Mouse (Mus musculus) left cerebral cortex, adult 2 months (tissue): ENCODE results near the gene Snap91. TPM values are rescaled to one million over a fixed set of nuclear protein-coding genes. Genes with fewer than 3 reads are reported as not detected.

Experiments used
- DNase-seq, 2 experiments: peaks; one replicate each; pipeline ENCODE4 v3.0.0; 2021 to 2022; ENCODE audit warnings: low spot score in 2 of 2, mixed read lengths in 1 of 2; ENCODE audit errors: extremely low spot score in 1 of 2
- H3K27ac ChIP-seq: fragments of 200-600 bp; 2 replicates; pipeline ENCODE4 v1.8.1; 2022
- H3K4me3 ChIP-seq: fragments of 200-600 bp; 2 replicates; pipeline ENCODE4 v1.8.1; 2022
- CTCF ChIP-seq: fragments of 200-600 bp; IDR thresholded peaks from 2 replicates; pipeline ENCODE4 v1.8.1; 2022; ENCODE audit warnings: antibody characterized with exemption, mild to moderate bottlenecking, moderate library complexity
- intact Hi-C: fragments of 180-260 bp; cut with DNase I; formaldehyde crosslinking; loops from one replicate; pipeline ENCODE4 v1.15.1; 2025
- total RNA-seq, 2 experiments: library from RNA; stranded (reverse); gene quantifications; 2 replicates each; pipeline ENCODE4 v1.2.3; 2021

Snap91 gene
- total RNA-seq, 2 experiments from 2014 or later: 384 to 394 TPM

- TF ChIP-seq CTCF: no peak
- peak overlapping the region; percentile 42 for H3K27ac ChIP-seq
- DNase-seq: no peak
- H3K4me3 ChIP-seq: no peak overlapping the region
- intact Hi-C loops: no loop called here
Observed at GRCm38 (mm10) chr9:86858101-86858500, 22.4 kb downstream of the Snap91 start.

- no peak overlapping the region for H3K4me3 ChIP-seq
- no peak for DNase-seq
- no peak for TF ChIP-seq CTCF
- intact Hi-C loops: no loop called here
- H3K27ac ChIP-seq: peak overlapping the region; percentile 38
Observed at GRCm38 (mm10) chr9:86857626-86858025, 22.8 kb downstream of the Snap91 start.

- no peak for TF ChIP-seq CTCF
- no peak for DNase-seq
- no peak overlapping the region for H3K27ac ChIP-seq
Observed at GRCm38 (mm10) chr9:86852861-86853260, 27.6 kb downstream of the Snap91 start.

GRCm38 (mm10) chr9:86851689-86852088 is 28.8 kb downstream of the Snap91 start:
- no peak for TF ChIP-seq CTCF
- 0 out of 2 replicates have a peak overlapping the region, but pooled peaks have one; percentile 28 for H3K27ac ChIP-seq

More at GRCm38 (mm10) chr9:86852861-86853260, 27.6 kb downstream of the Snap91 start:
- no peak overlapping the region for H3K4me3 ChIP-seq
- intact Hi-C loops: no loop called here

DNA sequence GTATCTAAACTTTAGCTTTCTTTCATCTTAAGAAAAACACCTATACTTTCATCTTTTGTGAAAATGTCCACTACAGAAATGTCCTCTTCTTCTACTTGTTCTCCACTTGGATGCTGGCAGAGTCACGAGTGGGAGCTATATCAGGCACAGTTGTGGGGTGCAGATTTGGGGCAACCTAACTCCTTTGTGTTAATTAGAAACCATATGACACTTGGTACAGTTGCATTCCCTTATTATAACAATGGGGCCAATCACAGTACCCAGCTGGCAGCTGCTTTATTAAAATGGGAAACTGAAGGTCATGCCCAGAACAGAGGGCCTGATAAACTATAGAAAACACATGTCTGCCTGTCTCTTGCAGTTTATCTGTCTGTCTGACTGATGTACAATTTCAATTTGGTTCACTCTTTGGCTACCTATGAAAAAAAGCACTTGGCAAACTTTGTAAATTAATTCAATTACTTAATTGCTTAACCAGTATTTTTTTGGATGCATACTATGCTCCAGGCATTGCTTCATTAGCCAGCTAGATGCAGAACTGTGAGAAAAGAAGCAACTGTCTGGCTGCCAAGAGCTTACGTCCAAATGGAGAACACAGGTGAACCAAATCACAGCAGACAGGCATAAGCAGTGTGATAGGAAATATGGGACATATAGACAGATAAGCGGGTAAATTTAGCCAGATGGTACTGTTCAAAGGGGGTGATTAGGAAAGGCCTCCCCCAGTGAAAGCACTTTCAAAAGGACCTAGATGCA is 29.8 kb downstream of the Snap91 start:
- no peak for TF ChIP-seq CTCF
- Histone ChIP-seq H3K4me3 (no peak overlapping the region), H3K27ac (peak overlapping the region; percentile 20; the same call in 1 of the 2 replicates)
- intact Hi-C loops: no loop called here
- no peak for DNase-seq

More at GRCm38 (mm10) chr9:86851689-86852088, 28.8 kb downstream of the Snap91 start:
- H3K4me3 ChIP-seq: no peak overlapping the region
- intact Hi-C loops: no loop called here
- no peak for DNase-seq

- no peak for DNase-seq
- Histone ChIP-seq H3K27ac (no peak overlapping the region), H3K4me3 (no peak overlapping the region)
- no peak for TF ChIP-seq CTCF
- intact Hi-C loops: no loop called here
Observed at GRCm38 (mm10) chr9:86843747-86844353, 36.6 kb downstream of the Snap91 start.

DNA sequence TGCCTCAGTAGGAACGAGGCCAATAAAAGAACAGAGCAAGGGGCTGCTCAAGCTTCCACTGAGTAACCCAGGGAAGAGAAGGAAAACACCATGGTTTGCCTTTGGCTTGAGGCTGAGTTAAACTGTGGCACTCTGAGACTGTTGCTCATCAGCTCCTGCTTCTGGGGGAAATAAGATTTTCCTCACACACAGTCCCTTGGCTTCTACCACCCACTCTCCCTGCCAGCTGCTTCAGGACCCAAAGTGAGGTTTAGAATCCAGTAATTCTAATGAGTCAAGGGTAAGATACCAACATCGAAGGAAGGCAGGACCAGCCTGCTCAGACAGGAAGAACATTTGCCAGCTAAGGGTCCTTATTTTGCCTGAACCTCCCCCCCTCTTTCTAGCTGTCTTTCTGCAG is 50.7 kb downstream of the Snap91 start:
- H3K4me3 ChIP-seq: no peak overlapping the region
- TF ChIP-seq CTCF: peak; percentile 4
- peak overlapping the region; percentile 55; the same call in 1 of the 2 replicates for H3K27ac ChIP-seq
- peak in 1 of 2 experiments; percentile 24 for DNase-seq
- intact Hi-C loops: loop anchor here (5.0 kb wide), 1 partner anchor 48 kb away; no protein-coding TSS in a partner anchor

DNA sequence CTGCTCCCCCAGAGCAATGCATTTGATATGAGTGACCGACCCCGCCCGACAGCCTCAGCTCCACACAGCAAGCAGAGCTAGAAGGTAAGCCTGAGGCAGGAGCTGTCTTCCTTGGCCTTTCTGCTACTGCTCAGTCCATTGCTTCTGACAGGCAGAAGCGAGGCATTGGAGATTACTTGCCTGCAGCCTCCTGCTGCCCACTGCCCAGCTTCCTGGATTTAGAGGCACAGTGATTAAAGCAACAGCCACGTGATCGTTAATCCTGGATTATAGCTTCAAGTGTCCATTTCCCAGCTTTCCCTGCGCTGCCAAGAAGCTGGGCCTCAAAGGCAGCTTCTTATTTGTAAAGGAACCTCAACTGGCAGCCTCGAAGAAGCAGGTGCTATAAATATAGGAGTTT is 51.4 kb downstream of the Snap91 start:
- no peak for DNase-seq
- TF ChIP-seq CTCF: no peak
- Histone ChIP-seq H3K4me3 (no peak overlapping the region), H3K27ac (peak overlapping the region; percentile 55; the same call in 1 of the 2 replicates)
- intact Hi-C loops: loop anchor here (5.0 kb wide), 1 partner anchor 48 kb away; no protein-coding TSS in a partner anchor

- no peak for TF ChIP-seq CTCF
- Histone ChIP-seq H3K27ac (no peak overlapping the region), H3K4me3 (no peak overlapping the region)
- no peak for DNase-seq
- intact Hi-C loops: no loop called here
Observed at GRCm38 (mm10) chr9:86819366-86819765, 61.1 kb downstream of the Snap91 start.

GRCm38 (mm10) chr9:86817673-86818072 is 62.8 kb downstream of the Snap91 start:
- TF ChIP-seq CTCF: no peak
- intact Hi-C loops: no loop called here
- Histone ChIP-seq H3K4me3 (no peak overlapping the region), H3K27ac (no peak overlapping the region)
- no peak for DNase-seq

DNA sequence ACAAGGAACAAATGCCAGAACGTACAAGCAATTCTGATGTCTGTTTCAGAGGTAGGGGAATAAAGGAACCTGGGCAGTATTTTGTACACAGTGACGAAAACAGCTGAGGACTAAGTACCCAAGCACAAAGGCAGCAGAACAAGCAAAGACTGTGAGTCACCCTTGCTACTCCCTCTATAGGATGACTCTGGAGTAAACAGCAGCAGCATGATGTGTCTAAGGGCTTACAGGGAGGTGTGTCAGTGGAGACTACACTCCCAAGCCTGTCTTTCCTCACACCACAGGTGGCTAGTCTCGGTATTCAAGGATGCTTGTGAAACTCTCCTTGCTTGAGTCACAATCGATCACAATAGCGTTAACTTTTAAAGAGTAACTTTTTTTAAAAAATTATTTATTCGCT is 66.1 kb downstream of the Snap91 start:
- H3K4me3 ChIP-seq: no peak overlapping the region
- intact Hi-C loops: no loop called here
- H3K27ac ChIP-seq: no peak overlapping the region
- no peak; the same call in 1 of the 2 replicates for TF ChIP-seq CTCF
- peak in 1 of 2 experiments; percentile 6 for DNase-seq

DNA sequence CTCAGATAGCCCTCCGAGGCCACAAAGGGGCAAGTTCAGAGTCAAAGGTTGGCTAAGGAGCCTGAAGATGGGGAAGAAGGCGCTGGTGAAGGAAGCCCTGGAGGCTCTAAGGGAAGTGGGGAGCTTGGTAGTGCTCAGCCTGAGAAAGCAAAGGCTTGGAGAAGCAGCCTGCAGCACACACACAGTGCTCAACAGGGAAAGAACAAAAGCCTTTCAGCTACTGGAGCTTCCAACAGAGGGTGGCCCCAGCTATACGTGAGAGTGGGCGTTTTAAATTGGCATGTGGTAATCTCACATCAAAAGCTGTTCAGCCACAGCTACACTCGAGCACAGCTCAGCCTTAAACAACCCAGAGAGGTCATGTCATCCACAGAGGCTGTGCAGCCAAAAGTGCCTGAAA is 67.1 kb downstream of the Snap91 start:
- no peak for TF ChIP-seq CTCF
- intact Hi-C loops: no loop called here
- no peak overlapping the region for H3K27ac ChIP-seq
- peak in 1 of 2 experiments; percentile 8 for DNase-seq
- no peak overlapping the region for H3K4me3 ChIP-seq
